Mouse (Mus musculus) urinary bladder, adult 2 months (tissue): ENCODE data around the gene Sgpl1. TPM values are rescaled to one million over a fixed set of nuclear protein-coding genes. Genes with fewer than 3 reads are reported as not detected.

Experiments
- DNase-seq: peaks from one replicate; pipeline ENCODE4 v3.0.0; 2022; ENCODE audit warnings: low spot score
- polyA plus RNA-seq: library from polyadenylated mRNA; depleted of rRNA; stranded (reverse); fragments of >200 nt; gene quantifications from 2 replicates; pipeline ENCODE4 v1.2.3, GENCODE M21; 2012; rRNA removed

The Sgpl1 gene
- polyA plus RNA-seq, 1 experiment, result 197 TPM

GRCm38 (mm10) chr10:61086502-61086901, 61.0 kb downstream of the Sgpl1 start:
- DNase-seq, result no peak

- DNase-seq, result no peak
Observed at GRCm38 (mm10) chr10:61085364-61085763, 62.1 kb downstream of the Sgpl1 start.

GRCm38 (mm10) chr10:61080931-61081255, 66.6 kb downstream of the Sgpl1 start:
- no peak for DNase-seq

- DNase-seq, result no peak
Observed at GRCm38 (mm10) chr10:61080227-61080930, 67.1 kb downstream of the Sgpl1 start.

GRCm38 (mm10) chr10:61075607-61076006, 71.9 kb downstream of the Sgpl1 start:
- no peak for DNase-seq

- DNase-seq, result no peak
Observed at GRCm38 (mm10) chr10:61074643-61075042, 72.9 kb downstream of the Sgpl1 start.

- no peak for DNase-seq
Observed at GRCm38 (mm10) chr10:61072324-61072723, 75.2 kb downstream of the Sgpl1 start.

GRCm38 (mm10) chr10:61069248-61069647, 78.3 kb downstream of the Sgpl1 start:
- DNase-seq, result no peak

GRCm38 (mm10) chr10:61068436-61069192, 78.9 kb downstream of the Sgpl1 start:
- no peak for DNase-seq

GRCm38 (mm10) chr10:61065287-61066005, 82.1 kb downstream of the Sgpl1 start:
- no peak for DNase-seq

- no peak for DNase-seq
Observed at GRCm38 (mm10) chr10:61064635-61065034, 82.9 kb downstream of the Sgpl1 start.

GRCm38 (mm10) chr10:61063271-61063864, 84.1 kb downstream of the Sgpl1 start:
- DNase-seq, result no peak

GRCm38 (mm10) chr10:61059543-61060110, 87.9 kb downstream of the Sgpl1 start:
- no peak for DNase-seq

- no peak for DNase-seq
Observed at GRCm38 (mm10) chr10:61059101-61059500, 88.4 kb downstream of the Sgpl1 start.

- no peak for DNase-seq
Observed at GRCm38 (mm10) chr10:61056661-61057060, 90.8 kb downstream of the Sgpl1 start.

- no peak for DNase-seq
Observed at GRCm38 (mm10) chr10:61051993-61052613, 95.4 kb downstream of the Sgpl1 start.

Other genes with a start within 250 kb of the Sgpl1 start
- gene Pcbd1, start 58.4 kb downstream of the Sgpl1 start, polyA plus RNA-seq, result 19.7 and 22.7 TPM in 2 replicates
- 0.58 and 0.91 TPM in 2 replicates for gene Tbata, start 24.3 kb upstream of the Sgpl1 start, polyA plus RNA-seq
- gene Adamts14, start 125.7 kb upstream of the Sgpl1 start, polyA plus RNA-seq, result 1.3 and 1.9 TPM in 2 replicates
- 0.74 and 0.94 TPM in 2 replicates for gene Prf1, start 150.1 kb upstream of the Sgpl1 start, polyA plus RNA-seq
- gene Pald1, start 235.8 kb upstream of the Sgpl1 start, polyA plus RNA-seq, result 14.0 and 14.3 TPM in 2 replicates